Mouse (Mus musculus) neural tube, embryonic 14.5 days (tissue): ENCODE results near the gene Ldhal6b. TPM values are rescaled to one million over a fixed set of nuclear protein-coding genes. Genes with fewer than 3 reads are reported as not detected.
"Not testable (repeated sequence)": the region's sequence is repeated elsewhere in the genome, so short reads cannot be mapped to it uniquely, and the experiment has no call there.

ENCODE experiments used
- ATAC-seq: fragments of 200-750 bp; cut with Nextera tagmentation; 2 replicates; pipeline ENCODE4 v1.8.0; 2017; ENCODE audit warnings: low read depth, mild to moderate bottlenecking, moderate TSS enrichment, moderate library complexity
- H3K27ac ChIP-seq: fragments of 300-500 bp; sonication (generic); 2 replicates; pipeline ENCODE4 v1.5.1; 2014; ENCODE audit warnings: low read depth, mild to moderate bottlenecking, control low read depth, low read length, moderate library complexity, mixed read lengths
- H3K27me3 ChIP-seq: fragments of 300-500 bp; sonication (generic); 2 replicates; pipeline ENCODE4 v1.6.1; 2014; ENCODE audit warnings: low read length; ENCODE audit not compliant: control insufficient read depth, insufficient read depth
- H3K36me3 ChIP-seq: fragments of 300-500 bp; sonication (generic); 2 replicates; pipeline ENCODE4 v1.6.1; 2014; ENCODE audit warnings: low read length, mixed read lengths; ENCODE audit not compliant: control insufficient read depth, insufficient read depth
- H3K4me1 ChIP-seq: fragments of 300-500 bp; sonication (generic); 2 replicates; pipeline ENCODE4 v1.6.1; 2014; ENCODE audit warnings: low read length; ENCODE audit not compliant: control insufficient read depth, insufficient read depth
- H3K4me2 ChIP-seq: fragments of 300-500 bp; sonication (generic); 2 replicates; pipeline ENCODE4 v1.6.1; 2014; ENCODE audit warnings: mild to moderate bottlenecking, low read depth, low read length, control low read depth
- H3K4me3 ChIP-seq: fragments of 300-500 bp; sonication (generic); 2 replicates; pipeline ENCODE4 v1.5.1; 2014; ENCODE audit warnings: low read depth, low read length, control low read depth, mixed read lengths
- H3K9ac ChIP-seq: fragments of 300-500 bp; sonication (generic); replicated peaks from 2 replicates; pipeline ENCODE4 v1.6.1; 2014; ENCODE audit warnings: low read depth, mild to moderate bottlenecking, control low read depth, low read length, mixed read lengths
- H3K9me3 ChIP-seq: fragments of 300-500 bp; sonication (generic); 2 replicates; pipeline ENCODE4 v1.6.1; 2016; ENCODE audit warnings: low read length; ENCODE audit not compliant: control insufficient read depth
- WGBS: fragments of 180-500 bp; shearing (Covaris S2); extraction: QIAGEN DNeasy Blood & Tissue Kit; methylation state at CpG from one replicate; pipeline ENCODE4 v1.1.7; 2014; 5-methylcytosine and 5-hydroxymethylcytosine counted together
- polyA plus RNA-seq: library from polyadenylated mRNA; unstranded; fragments of >200 nt; fragmentation: Nextera tagmentation; extraction: Ambion mirVana; gene quantifications from 2 replicates; pipeline ENCODE4 v1.2.1, GENCODE M21; 2014

Ldhal6b gene
- 0.13 and 0.22 TPM in 2 replicates for polyA plus RNA-seq

GRCm38 (mm10) chr17:5418545-5418944 lies at the start of gene Ldhal6b:
Ldhal6b (minus strand) TSS chr17:5418767.
- no peak for ATAC-seq
- Histone ChIP-seq H3K4me1 (no peaks in the 10 kb centered on the region), H3K9me3 (no peaks in the 10 kb centered on the region), H3K27ac (no peak within 1 kb of the TSS), H3K9ac (no peak within 1 kb of the TSS), H3K27me3 (no peaks in the 10 kb centered on the region), H3K4me2 (no peak within 1 kb of the TSS), H3K36me3 (0 out of 2 replicates have a peak, but pooled peaks cover 3% of the 10 kb centered on the region), H3K4me3 (no peak within 1 kb of the TSS)
- WGBS: 98% methylated on average over 11 of the region's 11 CpGs

DNA sequence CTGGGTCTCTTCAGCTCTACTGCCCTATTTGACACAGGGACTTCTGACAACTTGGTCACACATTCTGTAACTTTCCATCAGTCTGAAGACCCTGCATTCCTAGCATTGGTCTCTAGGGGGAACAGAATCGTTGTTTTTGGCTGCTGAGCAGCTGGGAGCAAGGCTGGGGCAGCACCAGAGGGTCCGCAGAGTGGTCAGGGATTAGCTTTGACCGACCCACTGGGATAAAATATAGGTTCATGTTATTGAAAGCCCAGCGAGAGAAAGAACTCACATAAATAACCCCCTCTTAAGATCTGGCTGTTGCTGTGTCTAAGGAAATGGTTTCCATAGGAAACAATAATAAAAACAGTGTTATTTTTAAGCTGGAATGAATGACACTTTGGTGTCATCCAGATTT lies 48.6 kb upstream of the Ldhal6b start:
- Histone ChIP-seq H3K9ac (no peak overlapping the region), H3K27ac (no peak overlapping the region), H3K27me3 (no peaks in the 10 kb centered on the region), H3K4me3 (no peak overlapping the region), H3K4me1 (no peaks in the 10 kb centered on the region), H3K4me2 (no peak overlapping the region), H3K9me3 (no peaks in the 10 kb centered on the region), H3K36me3 (no peaks in the 10 kb centered on the region)
- 57% methylated on average over 4 of the region's 4 CpGs for WGBS
- ATAC-seq: no peak

- no peaks in the 10 kb centered on the region for H3K36me3 ChIP-seq
- H3K27ac ChIP-seq: no peak overlapping the region
- H3K4me1 ChIP-seq: no peaks in the 10 kb centered on the region
- ATAC-seq: no peak
- WGBS: 88% methylated on average over 8 of the region's 8 CpGs
- H3K4me2 ChIP-seq: no peak overlapping the region
- H3K9ac ChIP-seq: no peak overlapping the region
- H3K27me3 ChIP-seq: no peaks in the 10 kb centered on the region
- no peak overlapping the region for H3K4me3 ChIP-seq
- H3K9me3 ChIP-seq: no peaks in the 10 kb centered on the region
These were observed 48.2 kb upstream of the Ldhal6b start for GRCm38 (mm10) chr17:5466736-5467135.

GRCm38 (mm10) chr17:5463912-5464311 lies 45.3 kb upstream of the Ldhal6b start:
- Histone ChIP-seq H3K4me1 (no peaks in the 10 kb centered on the region), H3K36me3 (no peaks in the 10 kb centered on the region), H3K4me3 (no peak overlapping the region), H3K4me2 (no peak overlapping the region), H3K27me3 (no peaks in the 10 kb centered on the region), H3K9me3 (no peaks in the 10 kb centered on the region), H3K27ac (no peak overlapping the region), H3K9ac (no peak overlapping the region)
- WGBS: 93% methylated on average over 2 of the region's 2 CpGs
- no peak for ATAC-seq

DNA sequence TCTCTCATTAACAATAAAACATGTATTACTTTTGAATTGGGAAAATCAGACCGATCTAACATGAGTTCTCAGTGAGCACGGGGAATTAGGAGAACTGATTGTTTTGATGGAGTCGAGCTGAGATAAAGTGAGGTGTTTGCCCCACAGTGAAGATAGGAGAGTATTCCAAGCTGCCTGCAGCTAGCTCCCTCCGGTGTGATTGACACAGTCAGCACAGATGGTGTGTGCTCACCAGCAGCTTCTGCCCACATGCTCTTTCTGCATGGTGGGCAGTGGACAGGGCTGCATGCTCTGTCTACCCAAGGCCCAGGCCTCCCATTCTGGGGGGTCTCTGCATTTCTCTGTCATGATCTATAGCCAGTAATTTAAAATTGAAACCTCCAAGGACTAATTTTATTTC lies 35.1 kb upstream of the Ldhal6b start:
- ATAC-seq: no peak

DNA sequence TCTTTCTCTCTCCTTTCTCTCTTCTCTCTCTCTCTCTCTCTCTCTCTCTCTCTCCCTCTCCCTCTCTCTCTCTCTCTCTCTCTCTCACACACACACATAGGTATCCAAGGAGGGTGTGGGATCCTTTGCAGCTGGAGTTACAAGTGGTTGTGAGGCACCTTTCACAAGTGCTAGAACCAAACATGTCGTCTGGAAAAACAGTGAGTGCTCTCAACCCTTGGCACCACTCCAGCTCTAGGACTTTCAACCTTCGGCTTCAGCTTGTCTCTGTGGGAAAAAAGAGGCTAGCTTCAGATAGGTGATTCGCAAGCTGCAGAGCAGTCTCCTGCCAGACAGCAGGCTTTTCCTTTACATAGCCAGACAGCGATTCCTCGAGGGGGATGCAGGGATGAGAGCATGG lies 25.2 kb upstream of the Ldhal6b start:
- Histone ChIP-seq H3K9me3 (no peaks in the 10 kb centered on the region), H3K27me3 (no peaks in the 10 kb centered on the region), H3K4me2 (no peak overlapping the region), H3K36me3 (no peaks in the 10 kb centered on the region), H3K4me1 (peaks cover 11% of the 10 kb centered on the region; the same call in 1 of the 2 replicates), H3K27ac (no peak overlapping the region), H3K4me3 (no peak overlapping the region), H3K9ac (no peak overlapping the region)
- 65% methylated on average over 5 of the region's 5 CpGs for WGBS
- no peak for ATAC-seq

More for the DNA sequence above, 35.1 kb upstream of the Ldhal6b start:
- Histone ChIP-seq H3K9ac (no peak overlapping the region), H3K27ac (no peak overlapping the region), H3K4me1 (no peaks in the 10 kb centered on the region), H3K9me3 (no peaks in the 10 kb centered on the region), H3K36me3 (no peaks in the 10 kb centered on the region), H3K4me3 (no peak overlapping the region), H3K27me3 (no peaks in the 10 kb centered on the region), H3K4me2 (no peak overlapping the region)
- WGBS: 80% methylated on average over 4 of the region's 4 CpGs

DNA sequence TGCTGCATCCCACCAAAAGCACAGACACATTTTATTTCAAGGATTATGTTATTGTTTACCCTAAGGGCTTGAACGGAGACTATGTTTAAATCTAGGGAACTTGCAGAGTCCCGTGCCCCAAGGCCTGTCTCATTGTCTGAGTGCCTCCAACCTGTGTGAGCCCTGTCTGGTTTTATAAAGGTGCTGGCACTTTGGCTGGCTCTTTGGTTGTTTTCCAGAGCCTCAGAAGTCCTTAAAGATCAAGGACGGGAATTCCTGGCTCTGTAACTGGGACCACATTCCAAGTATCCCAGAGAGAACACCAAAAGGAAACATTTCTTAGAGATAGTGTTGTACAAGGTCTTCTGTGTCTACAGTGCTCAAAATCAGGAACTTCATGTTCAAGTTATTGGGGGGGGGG lies 24.7 kb upstream of the Ldhal6b start:
- H3K9ac ChIP-seq: no peak overlapping the region
- no peaks in the 10 kb centered on the region for H3K36me3 ChIP-seq
- no peaks in the 10 kb centered on the region for H3K9me3 ChIP-seq
- 73% methylated on average over 3 of the region's 3 CpGs for WGBS
- no peak overlapping the region for H3K27ac ChIP-seq
- no peak overlapping the region for H3K4me2 ChIP-seq
- peaks cover 12% of the 10 kb centered on the region; the same call in 1 of the 2 replicates for H3K4me1 ChIP-seq
- no peak for ATAC-seq
- no peaks in the 10 kb centered on the region for H3K27me3 ChIP-seq
- H3K4me3 ChIP-seq: no peak overlapping the region

GRCm38 (mm10) chr17:5442403-5442802 lies 23.8 kb upstream of the Ldhal6b start:
- not testable (repeated sequence) for H3K9ac ChIP-seq, H3K27ac ChIP-seq, H3K27me3 ChIP-seq, ATAC-seq, H3K4me3 ChIP-seq, H3K36me3 ChIP-seq, H3K4me2 ChIP-seq, H3K9me3 ChIP-seq
- H3K4me1 ChIP-seq: peaks cover 12% of the 10 kb centered on the region; the same call in 1 of the 2 replicates
- 79% methylated on average over 5 of the region's 5 CpGs for WGBS

DNA sequence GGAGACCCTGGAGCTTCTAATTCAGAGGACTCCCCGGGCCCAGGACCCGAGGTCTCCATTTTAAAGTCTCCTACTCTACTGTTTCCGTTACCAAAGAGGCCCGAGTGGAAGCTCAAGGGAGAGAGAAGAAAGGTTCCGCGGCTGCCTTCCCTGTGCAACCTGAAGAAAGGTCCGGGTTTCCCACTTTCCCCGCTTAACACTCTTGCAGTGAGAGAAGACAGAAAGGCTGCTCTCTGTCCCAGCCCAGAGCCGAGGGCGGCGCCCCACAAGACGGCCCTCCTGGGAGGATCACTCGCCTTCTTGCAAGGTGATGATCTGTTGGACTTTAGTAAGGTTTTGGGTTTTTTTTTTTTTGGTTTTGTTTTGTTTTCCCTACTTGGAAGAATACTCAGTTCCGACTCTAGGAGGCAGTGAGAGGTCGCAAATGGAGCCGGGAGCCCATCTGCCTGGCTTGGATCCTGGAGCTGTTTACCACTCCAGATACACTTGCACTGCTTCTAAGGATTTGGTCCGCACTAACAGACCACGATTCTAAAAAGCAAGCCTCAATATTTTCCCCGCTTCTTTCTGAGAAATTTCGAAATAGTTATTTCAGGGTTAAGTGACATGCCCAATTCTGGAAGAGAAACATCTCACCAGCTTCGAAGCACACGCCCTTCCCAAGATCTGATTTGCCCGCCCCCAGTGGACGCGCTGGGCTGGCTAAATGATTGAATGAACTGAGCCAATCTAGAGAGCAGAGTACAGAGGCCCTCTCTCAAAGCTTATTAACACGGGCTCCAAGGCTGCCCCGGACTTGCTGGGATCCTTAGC lies 21.8 kb upstream of the Ldhal6b start, which contains the start of gene Tmem242:
Gene Tmem242 (minus strand): TSS at position 101 of the 813 bp plus-strand sequence.
- Histone ChIP-seq H3K27ac (peak within 1 kb of the TSS; percentile 58), H3K9me3 (no peaks in the 10 kb centered on the region), H3K27me3 (no peaks in the 10 kb centered on the region), H3K36me3 (no peaks in the 10 kb centered on the region), H3K4me1 (peaks cover 12% of the 10 kb centered on the region; the same call in 1 of the 2 replicates), H3K4me2 (peak within 1 kb of the TSS; percentile 84), H3K9ac (peak within 1 kb of the TSS; percentile 76), H3K4me3 (peak within 1 kb of the TSS; percentile 65)
- WGBS: under 1% methylated on average over 27 of the region's 27 CpGs
- ATAC-seq: peak; percentile 94
